Mouse (Mus musculus) Patski (cell line): ENCODE results near the gene Frem1. TPM values are rescaled to one million over a fixed set of nuclear protein-coding genes. Genes with fewer than 3 reads are reported as not detected.

Source experiments
- ATAC-seq: fragments of 100-300 bp; one replicate; pipeline ENCODE4 v1.8.0; 2021
- CTCF ChIA-PET: fragments of 350-600 bp; sonication (Branson Sonifier 250); formaldehyde crosslinking; loops from one replicate; lab custom pipeline; 2022; ENCODE audit warnings: inconsistent platforms; lab: Charles Lee
- POLR2A ChIA-PET: fragments of 350-600 bp; sonication (Branson Sonifier 250); formaldehyde crosslinking; loops from one replicate; lab custom pipeline; 2022; ENCODE audit warnings: antibody characterized with exemption, inconsistent platforms; lab: Charles Lee
- DNase-seq: peaks from one replicate; pipeline ENCODE4 v3.0.0-alpha.2; 2011; ENCODE audit warnings: low read depth, low spot score
- H3K27me3 ChIP-seq: fragments of 371-371 bp; one replicate; pipeline ENCODE4 v1.5.1; 2021
- CTCF ChIP-seq: fragments of 100-300 bp; IDR thresholded peaks from one replicate; pipeline ENCODE4 v1.5.1; 2021
- in situ Hi-C: fragments of 300-500 bp; cut with MboI; formaldehyde crosslinking; loops from 3 replicates; pipeline ENCODE4 v1.11.1; 2018; ENCODE audit warnings: low pct_unique_long_range_greater_than_20kb, mixed read lengths
- polyA plus RNA-seq: library from polyadenylated mRNA; unstranded; gene quantifications from one replicate; pipeline ENCODE4 v1.2.3, GENCODE M21; 2021

The Frem1 gene
- polyA plus RNA-seq: 0.10 TPM

DNA sequence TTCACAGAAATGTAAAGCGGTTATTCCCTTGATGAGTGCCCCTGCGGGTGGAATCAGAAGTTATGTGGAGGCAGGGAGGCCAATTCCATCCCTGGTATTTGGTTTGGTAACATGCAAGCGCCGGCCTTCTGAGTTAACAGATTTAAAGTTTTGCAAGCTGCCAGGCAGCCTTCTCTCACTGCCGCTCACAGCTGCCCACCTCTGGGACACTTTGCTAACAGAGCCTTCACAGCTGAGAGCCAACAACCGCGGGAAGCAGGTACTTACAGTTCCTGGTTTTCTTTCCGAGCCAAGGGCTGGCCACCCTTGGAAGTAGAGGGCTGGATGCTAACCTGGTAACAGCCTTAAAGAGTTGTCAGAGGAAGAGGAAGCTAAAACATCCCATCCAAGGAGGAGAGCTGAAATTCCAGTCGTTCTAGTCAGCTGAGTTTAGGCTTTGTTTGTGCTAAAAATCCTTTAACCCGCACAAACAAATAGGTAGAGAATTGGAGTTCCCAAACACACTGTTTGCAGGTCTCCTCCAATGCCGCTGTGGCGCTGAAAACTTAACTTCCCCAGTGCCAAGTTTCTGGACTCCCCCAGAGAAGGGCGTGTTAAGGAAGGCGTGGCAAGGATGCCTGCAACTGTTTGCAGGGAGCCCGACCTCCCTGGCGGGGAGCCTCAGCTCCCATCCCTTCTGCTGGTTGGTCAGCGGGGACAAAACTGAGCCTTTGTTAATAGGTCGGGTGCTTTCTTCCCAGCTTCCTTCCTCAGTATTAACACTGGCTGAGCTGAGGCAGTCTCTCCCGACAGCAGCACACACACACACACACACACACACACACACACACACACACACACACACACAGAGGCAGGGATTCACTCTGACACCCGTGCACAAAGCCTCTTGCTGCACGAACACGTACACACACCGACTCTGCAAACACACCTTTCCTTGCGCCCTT is at the start of gene Frem1:
Frem1 (minus strand) TSS at position 706 of the 944 bp plus-strand sequence.
- ATAC-seq: no peak
- POLR2A ChIA-PET: no interaction called here
- peaks cover 6% of the 10 kb centered on the region for H3K27me3 ChIP-seq
- CTCF ChIA-PET: interaction anchor here (1.3 kb wide), 1 partner anchor 10 kb away, joined by 3 read pairs; no protein-coding TSS in a partner anchor
- in situ Hi-C loops: no loop called here
- no peak for TF ChIP-seq CTCF
- DNase-seq: no peak

DNA sequence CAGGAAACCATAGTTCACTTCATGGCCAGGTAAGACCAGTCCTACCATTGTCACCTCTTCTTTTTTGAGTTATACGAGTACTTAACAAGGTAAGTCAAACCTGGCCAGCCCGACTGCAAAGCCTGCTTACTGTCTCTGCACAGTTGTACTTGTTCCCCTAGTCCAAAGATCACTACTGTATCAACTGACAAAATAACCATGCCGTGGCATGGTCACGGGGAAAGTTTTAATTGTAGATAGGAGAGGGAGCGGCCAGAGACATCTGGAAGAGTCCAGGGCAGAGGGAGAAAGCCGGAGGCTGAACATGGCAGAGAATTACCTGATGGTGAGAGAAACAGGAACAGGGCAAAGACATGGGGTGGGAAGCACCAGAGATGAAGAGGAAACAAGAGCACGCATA is 46.9 kb upstream of the Frem1 start:
- TF ChIP-seq CTCF: no peak
- ChIA-PET POLR2A (interaction anchor here (0.6 kb wide), 1 partner anchor 45 kb away, joined by 4 read pairs; no protein-coding TSS in a partner anchor), CTCF (no interaction called here)
- no peak for DNase-seq
- ATAC-seq: no peak
- H3K27me3 ChIP-seq: peaks cover 4% of the 10 kb centered on the region
- in situ Hi-C loops: no loop called here

DNA sequence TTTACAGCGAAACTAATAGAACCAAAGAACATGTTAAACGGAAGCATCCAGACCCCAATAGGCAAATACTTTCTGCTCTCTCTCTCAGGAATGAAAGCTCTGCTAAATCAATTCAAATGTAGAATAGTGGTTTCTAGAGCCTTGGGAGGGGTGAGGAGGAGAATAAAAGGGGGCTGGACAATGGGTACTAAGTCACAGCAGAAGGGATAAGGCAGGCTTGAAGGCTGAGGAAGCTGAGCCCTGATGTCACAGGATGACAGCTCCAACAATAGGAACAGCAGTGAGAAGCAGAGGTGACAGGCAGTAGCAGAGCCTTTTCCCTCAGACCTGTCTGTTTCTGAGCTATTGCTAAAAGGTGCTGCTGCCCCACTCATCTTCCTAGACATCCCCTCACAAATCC is 41.8 kb upstream of the Frem1 start:
- in situ Hi-C loops: no loop called here
- no peak for ATAC-seq
- POLR2A ChIA-PET: no interaction called here
- no peak for TF ChIP-seq CTCF
- CTCF ChIA-PET: interaction anchor here (1.4 kb wide), 1 partner anchor 8 kb away, joined by 3 read pairs; no protein-coding TSS in a partner anchor
- DNase-seq: no peak
- peaks cover 4% of the 10 kb centered on the region for H3K27me3 ChIP-seq

DNA sequence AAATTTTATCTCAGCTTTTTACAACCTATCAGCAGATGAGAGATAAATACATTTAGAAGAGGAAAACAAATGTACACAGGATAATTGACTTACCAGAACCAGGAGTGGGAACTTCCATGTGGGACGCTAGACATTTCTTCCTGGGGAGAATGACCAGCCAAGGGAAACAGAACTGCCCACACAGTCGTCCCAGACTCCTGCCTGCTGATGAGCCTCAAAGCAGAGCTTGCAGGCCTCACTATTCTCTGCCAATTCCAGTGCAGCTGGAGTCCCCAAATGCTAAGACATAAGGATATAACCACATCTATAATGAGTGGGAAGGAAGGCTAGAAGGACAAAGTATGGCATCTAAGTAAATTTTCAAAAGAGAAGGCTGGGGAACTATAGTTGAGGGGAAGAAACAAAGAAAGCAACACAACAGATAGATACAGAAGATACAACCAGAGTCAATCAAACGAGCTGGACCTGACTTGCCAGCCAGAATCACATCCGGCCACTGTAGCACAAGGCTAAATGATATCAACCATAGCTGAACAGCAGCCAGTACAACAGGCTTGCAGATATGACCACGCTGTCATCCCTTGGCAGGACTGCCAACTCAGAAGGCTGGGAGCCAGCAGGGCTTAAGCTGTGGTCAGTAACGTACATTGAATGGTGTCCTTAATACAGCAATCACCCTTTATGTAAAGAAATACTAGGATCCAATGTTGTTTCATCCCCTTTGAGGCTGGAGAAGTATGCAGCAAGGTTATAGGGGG is 38.7 kb upstream of the Frem1 start:
- TF ChIP-seq CTCF: no peak
- peaks cover 8% of the 10 kb centered on the region for H3K27me3 ChIP-seq
- ChIA-PET POLR2A (no interaction called here), CTCF (no interaction called here)
- in situ Hi-C loops: no loop called here
- ATAC-seq: no peak
- peak; percentile 6 for DNase-seq

DNA sequence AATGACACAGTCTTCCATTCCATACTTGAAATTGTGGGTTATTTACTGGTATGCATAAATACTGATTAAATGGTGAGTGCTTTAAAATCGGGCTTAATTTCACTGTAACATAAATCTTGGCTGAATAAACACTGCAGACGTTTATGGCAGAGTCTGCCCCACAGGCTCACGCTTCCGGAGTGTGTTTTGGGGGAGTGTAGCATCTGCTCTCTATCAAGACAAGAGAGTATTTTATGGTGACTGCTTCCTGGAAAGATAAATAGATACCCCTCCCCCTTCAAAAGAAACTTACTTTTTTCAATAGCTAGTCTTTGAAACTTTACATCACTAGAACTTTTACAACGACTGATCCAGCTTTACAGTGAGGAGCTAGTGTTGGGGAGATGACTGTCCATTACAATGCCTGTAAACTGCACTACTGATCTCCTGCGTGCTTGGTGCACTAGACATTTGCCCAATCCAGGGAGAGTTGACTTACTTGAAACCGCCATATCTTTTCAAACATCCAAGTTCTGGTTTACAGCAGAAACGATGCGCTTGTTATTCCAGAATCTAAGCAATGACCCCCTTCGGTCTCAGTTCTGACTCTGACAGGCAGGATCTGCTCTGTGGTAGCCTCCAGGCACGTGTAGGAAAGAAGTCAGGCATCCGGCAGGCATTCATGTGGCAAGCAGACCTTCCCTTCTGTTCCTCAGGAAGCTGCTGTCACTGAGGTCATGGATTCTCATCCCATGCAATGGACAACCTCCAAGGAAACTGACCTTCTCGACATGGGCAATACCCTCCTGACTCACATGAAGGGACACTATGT is 28.4 kb upstream of the Frem1 start:
- ATAC-seq (no peak), DNase-seq (no peak)
- in situ Hi-C loops: no loop called here
- ChIA-PET CTCF (no interaction called here), POLR2A (no interaction called here)
- TF ChIP-seq CTCF: no peak
- H3K27me3 ChIP-seq: no peaks in the 10 kb centered on the region

DNA sequence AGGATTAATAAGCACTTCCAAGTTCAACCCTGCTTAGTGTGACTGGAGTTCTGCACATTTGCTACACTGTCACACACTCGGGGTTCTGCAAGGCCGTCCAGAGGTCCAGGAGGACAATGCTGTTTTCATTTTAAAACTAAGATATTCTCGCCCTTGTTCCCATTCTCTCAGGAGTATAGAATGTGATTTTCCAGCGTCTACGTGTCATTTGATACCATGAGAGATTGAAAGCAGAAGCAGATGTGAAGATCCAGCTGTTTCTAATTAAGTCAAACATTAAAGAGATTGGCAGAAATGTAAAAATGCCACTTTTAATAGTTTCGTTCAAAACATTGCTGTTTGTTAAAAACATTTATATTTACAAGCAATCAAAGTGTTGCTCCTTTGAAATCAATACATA is 12.1 kb upstream of the Frem1 start:
- ChIA-PET POLR2A (no interaction called here), CTCF (no interaction called here)

DNA sequence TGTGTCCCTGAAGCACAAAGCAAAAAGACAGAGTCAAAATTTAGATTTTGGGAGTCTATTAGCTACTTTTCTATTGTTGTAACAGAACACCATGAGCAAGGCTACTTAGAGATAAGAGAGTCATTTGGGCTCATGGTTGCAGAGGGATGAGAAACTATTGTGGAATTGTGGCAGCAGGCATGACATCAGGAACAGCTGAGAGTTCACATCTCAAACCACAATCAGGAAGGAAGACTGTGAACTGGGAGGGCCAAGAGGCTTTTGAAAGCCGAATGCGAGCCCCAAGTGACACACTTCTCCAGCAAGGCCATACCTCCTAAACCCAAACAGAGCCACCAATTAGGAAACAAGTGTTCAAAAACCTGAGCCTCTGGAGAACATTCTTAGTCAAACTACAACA is 9.4 kb upstream of the Frem1 start:
- no peak for DNase-seq
- ChIA-PET POLR2A (no interaction called here), CTCF (no interaction called here)
- ATAC-seq: no peak
- TF ChIP-seq CTCF: no peak
- no peaks in the 10 kb centered on the region for H3K27me3 ChIP-seq
- in situ Hi-C loops: no loop called here

More for the DNA sequence above, 12.1 kb upstream of the Frem1 start:
- H3K27me3 ChIP-seq: no peaks in the 10 kb centered on the region
- ATAC-seq: no peak
- in situ Hi-C loops: no loop called here
- no peak for TF ChIP-seq CTCF
- DNase-seq: no peak

DNA sequence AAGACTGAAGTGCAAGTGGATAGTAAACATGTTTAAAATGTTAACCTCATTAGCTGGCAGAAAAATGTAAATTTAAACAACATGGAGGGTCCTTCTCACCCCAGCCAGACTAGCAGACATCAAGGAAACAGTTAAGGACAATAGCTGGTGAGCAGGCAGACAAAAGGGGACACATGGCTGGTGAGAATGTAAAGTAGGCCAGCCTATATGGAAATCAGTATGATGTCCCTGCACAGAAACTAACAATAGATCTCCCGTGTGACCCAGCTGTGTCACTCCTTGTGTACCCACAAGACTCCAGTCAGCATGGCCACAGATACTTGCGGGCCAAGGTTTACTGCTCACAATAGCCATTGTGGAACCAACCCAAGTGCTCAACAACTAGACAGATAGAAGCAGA is 6.5 kb upstream of the Frem1 start:
- no peak for DNase-seq
- ChIA-PET POLR2A (no interaction called here), CTCF (no interaction called here)
- in situ Hi-C loops: no loop called here
- no peaks in the 10 kb centered on the region for H3K27me3 ChIP-seq
- ATAC-seq: no peak
- no peak for TF ChIP-seq CTCF

DNA sequence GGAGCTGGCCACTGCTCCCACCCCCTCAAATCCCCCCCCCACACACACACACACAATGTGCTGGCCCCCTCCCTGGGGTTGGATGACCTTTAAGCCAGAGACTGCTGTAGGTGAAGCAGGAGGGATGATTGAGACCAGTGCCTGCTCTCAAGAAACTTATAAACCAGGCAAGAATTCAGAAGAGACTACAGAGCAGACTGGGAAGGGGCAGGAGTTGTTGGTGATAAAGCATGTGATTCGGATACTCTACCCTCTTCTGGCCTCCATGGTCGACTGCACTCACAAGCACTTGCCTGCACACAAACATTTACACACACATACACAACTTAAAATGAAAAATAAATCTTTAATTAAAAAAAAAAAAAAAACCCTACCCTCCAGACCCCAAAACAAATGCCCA is 6.0 kb upstream of the Frem1 start:
- POLR2A ChIA-PET: no interaction called here
- ATAC-seq: no peak
- no peaks in the 10 kb centered on the region for H3K27me3 ChIP-seq
- no peak for DNase-seq
- CTCF ChIA-PET: no interaction called here
- in situ Hi-C loops: no loop called here
- no peak for TF ChIP-seq CTCF

DNA sequence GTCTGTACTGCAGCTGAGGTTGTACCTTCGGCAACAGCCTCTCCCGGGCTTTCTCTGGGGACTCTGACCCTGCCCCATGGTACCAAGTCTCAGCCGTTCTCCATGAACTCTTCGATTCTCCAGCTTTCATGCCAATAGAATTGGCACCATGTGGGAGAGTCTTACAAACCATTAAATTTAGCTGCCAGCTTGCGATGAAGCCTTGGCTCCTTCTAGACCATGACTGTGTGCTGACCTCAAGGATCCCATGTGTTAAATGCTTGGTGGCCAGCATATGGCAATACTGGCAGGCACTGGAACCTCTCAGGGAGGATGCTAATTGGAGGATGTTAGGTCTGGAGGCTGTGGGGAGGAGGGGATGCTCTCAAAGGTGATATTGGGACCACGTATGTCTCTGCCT is 4.4 kb upstream of the Frem1 start:
- no peaks in the 10 kb centered on the region for H3K27me3 ChIP-seq
- TF ChIP-seq CTCF: no peak
- ChIA-PET POLR2A (no interaction called here), CTCF (interaction anchor here (1.5 kb wide), 1 partner anchor 16 kb away, joined by 3 read pairs; no protein-coding TSS in a partner anchor)
- ATAC-seq (no peak), DNase-seq (no peak)
- in situ Hi-C loops: no loop called here
